Mouse (Mus musculus): ENCODE measurements at regions not wholly inside any gene's neighbourhood (a gene's known extent, or its start where the extent isn't known, plus 50 kb on each side); places are given as distances from the start of the nearest gene placed in this dataset.
A peak's percentile ranks its signal among the peaks of the same experiment; 100 is the strongest.

DNA sequence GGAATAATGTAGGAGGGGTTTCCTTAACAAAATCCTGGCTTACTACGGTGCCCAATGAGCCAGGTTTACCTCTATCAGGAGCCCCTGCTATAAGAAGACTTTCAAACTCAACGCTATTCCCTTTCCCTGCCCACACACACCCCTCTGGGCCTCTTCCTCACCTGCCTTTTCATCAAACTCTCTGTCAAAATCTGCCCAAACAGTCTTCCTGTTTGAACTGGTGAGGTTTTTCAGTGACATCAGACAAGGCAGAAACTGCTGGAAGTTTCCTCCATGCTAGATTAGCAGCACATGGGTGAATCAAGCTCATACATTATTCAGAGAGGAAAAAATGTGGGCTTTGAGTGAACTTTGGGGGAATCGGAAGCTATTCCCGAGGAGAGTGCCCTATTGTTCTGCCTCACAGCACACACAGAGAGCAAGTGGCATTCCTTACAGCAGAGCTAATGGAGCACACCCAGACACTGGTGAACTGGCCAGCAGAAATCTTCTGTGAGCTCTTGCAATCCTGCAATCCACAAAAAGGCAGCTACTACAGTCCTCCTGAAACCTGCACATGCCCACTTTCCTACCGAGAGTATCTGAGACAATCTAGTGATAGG is 141.8 kb upstream of the Rnd3 start:
- no peak overlapping the region for H3K9ac ChIP-seq (replicated peaks; ENCODE audit: low read depth, low read length)
- H3K36me3 ChIP-seq (ENCODE audit: control insufficient read depth, insufficient read depth, low read length), result no peaks in the 10 kb centered on the region
- no peak overlapping the region for H3K4me3 ChIP-seq (ENCODE audit: low read depth, low read length)
- WGBS, result 42% methylated on average over 5 of the region's 5 CpGs
- H3K4me1 ChIP-seq (ENCODE audit: control insufficient read depth, insufficient read depth, low read length), result no peaks in the 10 kb centered on the region
- no peak overlapping the region for H3K27ac ChIP-seq (ENCODE audit: low read length)
- H3K27me3 ChIP-seq (ENCODE audit: control insufficient read depth, insufficient read depth, low read length), result no peaks in the 10 kb centered on the region
- H3K9me3 ChIP-seq (ENCODE audit: control insufficient read depth, low read depth, low read length), result no peaks in the 10 kb centered on the region
- ATAC-seq (ENCODE audit: insufficient number of reproducible peaks, insufficient read depth, low FRiP score, low read depth), result no peak
- no peak overlapping the region for H3K4me2 ChIP-seq (replicated peaks; ENCODE audit: low read depth, low read length)

GRCm38 (mm10) chr2:51288678-51289077 is 139.8 kb upstream of the Rnd3 start:
- ATAC-seq (ENCODE audit: insufficient number of reproducible peaks, insufficient read depth, low FRiP score, low read depth), result no peak
- 88% methylated on average over 3 of the region's 3 CpGs for WGBS
- Histone ChIP-seq H3K36me3 (ENCODE audit: control insufficient read depth, insufficient read depth, low read length) (no peaks in the 10 kb centered on the region), H3K4me3 (ENCODE audit: low read depth, low read length) (no peak overlapping the region), H3K4me2 (replicated peaks; ENCODE audit: low read depth, low read length) (no peak overlapping the region), H3K27me3 (ENCODE audit: control insufficient read depth, insufficient read depth, low read length) (no peaks in the 10 kb centered on the region), H3K27ac (ENCODE audit: low read length) (no peak overlapping the region), H3K9me3 (ENCODE audit: control insufficient read depth, low read depth, low read length) (no peaks in the 10 kb centered on the region), H3K4me1 (ENCODE audit: control insufficient read depth, insufficient read depth, low read length) (no peaks in the 10 kb centered on the region), H3K9ac (replicated peaks; ENCODE audit: low read depth, low read length) (no peak overlapping the region)

DNA sequence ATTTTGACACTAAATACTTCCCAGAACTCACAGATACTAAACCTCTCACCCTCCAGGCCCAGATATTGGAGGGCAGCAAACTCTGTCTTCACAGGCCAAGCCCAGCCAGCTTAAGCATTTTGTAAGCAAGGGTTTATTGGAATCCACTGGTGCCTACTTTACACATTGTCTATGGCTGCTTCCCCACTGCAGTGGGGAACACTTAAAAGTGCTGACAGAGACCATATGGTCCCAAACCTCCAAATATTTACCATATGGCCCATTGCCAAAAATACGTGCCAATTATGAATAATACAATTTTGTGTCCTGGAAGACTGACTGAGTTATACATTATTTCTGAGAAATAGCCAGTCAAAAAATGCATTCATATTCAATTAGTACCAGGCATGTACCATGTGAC is 136.7 kb upstream of the Rnd3 start:
- no peaks in the 10 kb centered on the region for H3K9me3 ChIP-seq (ENCODE audit: control insufficient read depth, low read depth, low read length)
- H3K36me3 ChIP-seq (ENCODE audit: control insufficient read depth, insufficient read depth, low read length), result no peaks in the 10 kb centered on the region
- no peak overlapping the region for H3K4me3 ChIP-seq (ENCODE audit: low read depth, low read length)
- H3K4me2 ChIP-seq (replicated peaks; ENCODE audit: low read depth, low read length), result no peak overlapping the region
- no peaks in the 10 kb centered on the region for H3K27me3 ChIP-seq (ENCODE audit: control insufficient read depth, insufficient read depth, low read length)
- no peak overlapping the region for H3K27ac ChIP-seq (ENCODE audit: low read length)
- no peak for ATAC-seq (ENCODE audit: insufficient number of reproducible peaks, insufficient read depth, low FRiP score, low read depth)
- no peaks in the 10 kb centered on the region for H3K4me1 ChIP-seq (ENCODE audit: control insufficient read depth, insufficient read depth, low read length)
- WGBS, result 26% methylated on average over 1 of the region's 1 CpGs
- H3K9ac ChIP-seq (replicated peaks; ENCODE audit: low read depth, low read length), result no peak overlapping the region

DNA sequence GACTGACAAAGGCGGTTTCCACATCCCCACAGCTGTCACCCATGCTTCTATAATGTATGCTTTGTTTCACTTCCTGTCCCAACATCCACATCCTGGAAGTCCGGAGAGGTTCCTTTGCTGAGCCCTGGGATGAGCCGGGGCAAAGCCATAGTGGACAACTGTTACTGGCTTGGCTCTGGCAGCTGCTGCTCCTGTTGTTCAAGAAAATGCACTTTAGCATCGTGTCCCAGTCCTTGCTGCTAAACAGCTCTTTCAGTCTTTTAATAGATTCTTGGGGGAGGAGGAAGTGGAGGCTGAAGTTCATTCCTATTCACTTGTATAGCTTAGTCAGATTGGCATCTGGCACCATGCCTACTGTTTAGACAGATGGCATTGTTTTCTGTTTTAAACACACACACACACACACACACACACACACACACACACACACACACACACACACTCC is 135.9 kb upstream of the Rnd3 start:
- 0 out of 2 replicates have a peak, but pooled peaks have one; percentile 49 for ATAC-seq (ENCODE audit: insufficient number of reproducible peaks, insufficient read depth, low FRiP score, low read depth)
- no peaks in the 10 kb centered on the region for H3K36me3 ChIP-seq (ENCODE audit: control insufficient read depth, insufficient read depth, low read length)
- H3K27ac ChIP-seq (ENCODE audit: low read length), result no peak overlapping the region
- no peak overlapping the region for H3K9ac ChIP-seq (replicated peaks; ENCODE audit: low read depth, low read length)
- 50% methylated on average over 4 of the region's 4 CpGs for WGBS
- H3K4me1 ChIP-seq (ENCODE audit: control insufficient read depth, insufficient read depth, low read length), result peaks cover 2% of the 10 kb centered on the region; the same call in 1 of the 2 replicates
- H3K4me2 ChIP-seq (replicated peaks; ENCODE audit: low read depth, low read length), result no peak overlapping the region
- no peaks in the 10 kb centered on the region for H3K27me3 ChIP-seq (ENCODE audit: control insufficient read depth, insufficient read depth, low read length)
- no peaks in the 10 kb centered on the region for H3K9me3 ChIP-seq (ENCODE audit: control insufficient read depth, low read depth, low read length)
- no peak overlapping the region for H3K4me3 ChIP-seq (ENCODE audit: low read depth, low read length)

- H3K27me3 ChIP-seq (ENCODE audit: control insufficient read depth, insufficient read depth, low read length), result no peaks in the 10 kb centered on the region
- peaks cover 3% of the 10 kb centered on the region; the same call in 1 of the 2 replicates for H3K4me1 ChIP-seq (ENCODE audit: control insufficient read depth, insufficient read depth, low read length)
- H3K27ac ChIP-seq (ENCODE audit: low read length), result no peak overlapping the region
- no peak overlapping the region for H3K4me2 ChIP-seq (replicated peaks; ENCODE audit: low read depth, low read length)
- no peak overlapping the region for H3K4me3 ChIP-seq (ENCODE audit: low read depth, low read length)
- WGBS, result 49% methylated on average over 5 of the region's 5 CpGs
- no peak for ATAC-seq (ENCODE audit: insufficient number of reproducible peaks, insufficient read depth, low FRiP score, low read depth)
- no peak overlapping the region for H3K9ac ChIP-seq (replicated peaks; ENCODE audit: low read depth, low read length)
- H3K9me3 ChIP-seq (ENCODE audit: control insufficient read depth, low read depth, low read length), result no peaks in the 10 kb centered on the region
- no peaks in the 10 kb centered on the region for H3K36me3 ChIP-seq (ENCODE audit: control insufficient read depth, insufficient read depth, low read length)
These were observed 130.6 kb upstream of the Rnd3 start for GRCm38 (mm10) chr2:51279396-51280045.

GRCm38 (mm10) chr2:51278824-51279223 is 129.9 kb upstream of the Rnd3 start:
- 40% methylated on average over 1 of the region's 1 CpGs for WGBS
- Histone ChIP-seq H3K4me2 (replicated peaks; ENCODE audit: low read depth, low read length) (no peak overlapping the region), H3K4me3 (ENCODE audit: low read depth, low read length) (no peak overlapping the region), H3K27ac (ENCODE audit: low read length) (no peak overlapping the region), H3K9ac (replicated peaks; ENCODE audit: low read depth, low read length) (no peak overlapping the region), H3K9me3 (ENCODE audit: control insufficient read depth, low read depth, low read length) (no peaks in the 10 kb centered on the region), H3K27me3 (ENCODE audit: control insufficient read depth, insufficient read depth, low read length) (no peaks in the 10 kb centered on the region), H3K36me3 (ENCODE audit: control insufficient read depth, insufficient read depth, low read length) (no peaks in the 10 kb centered on the region), H3K4me1 (ENCODE audit: control insufficient read depth, insufficient read depth, low read length) (peaks cover 3% of the 10 kb centered on the region; the same call in 1 of the 2 replicates)
- no peak for ATAC-seq (ENCODE audit: insufficient number of reproducible peaks, insufficient read depth, low FRiP score, low read depth)

DNA sequence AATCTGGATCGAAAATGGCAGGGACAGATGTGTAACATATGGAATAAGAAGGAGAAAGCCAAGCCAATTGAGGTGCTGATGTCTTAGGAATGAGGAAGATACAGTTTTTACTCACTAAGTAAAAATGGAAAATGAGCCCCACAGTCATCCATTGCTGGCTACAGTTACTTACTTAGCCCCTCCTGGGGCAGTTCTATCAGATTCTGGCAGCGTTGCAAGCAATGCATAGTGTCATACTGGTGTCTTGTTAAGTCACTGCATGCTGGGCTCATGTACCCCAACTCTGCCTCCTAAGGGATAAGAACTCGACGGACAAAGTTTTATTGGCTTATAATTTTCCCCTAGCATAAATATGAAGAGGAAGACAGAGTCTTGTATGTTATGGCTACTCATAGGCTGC is 129.4 kb upstream of the Rnd3 start:
- Histone ChIP-seq H3K27ac (ENCODE audit: low read length) (no peak overlapping the region), H3K36me3 (ENCODE audit: control insufficient read depth, insufficient read depth, low read length) (no peaks in the 10 kb centered on the region), H3K9me3 (ENCODE audit: control insufficient read depth, low read depth, low read length) (no peaks in the 10 kb centered on the region), H3K4me1 (ENCODE audit: control insufficient read depth, insufficient read depth, low read length) (peaks cover 3% of the 10 kb centered on the region; the same call in 1 of the 2 replicates), H3K4me2 (replicated peaks; ENCODE audit: low read depth, low read length) (no peak overlapping the region), H3K27me3 (ENCODE audit: control insufficient read depth, insufficient read depth, low read length) (no peaks in the 10 kb centered on the region), H3K9ac (replicated peaks; ENCODE audit: low read depth, low read length) (no peak overlapping the region), H3K4me3 (ENCODE audit: low read depth, low read length) (no peak overlapping the region)
- 80% methylated on average over 4 of the region's 4 CpGs for WGBS
- ATAC-seq (ENCODE audit: insufficient number of reproducible peaks, insufficient read depth, low FRiP score, low read depth), result no peak

DNA sequence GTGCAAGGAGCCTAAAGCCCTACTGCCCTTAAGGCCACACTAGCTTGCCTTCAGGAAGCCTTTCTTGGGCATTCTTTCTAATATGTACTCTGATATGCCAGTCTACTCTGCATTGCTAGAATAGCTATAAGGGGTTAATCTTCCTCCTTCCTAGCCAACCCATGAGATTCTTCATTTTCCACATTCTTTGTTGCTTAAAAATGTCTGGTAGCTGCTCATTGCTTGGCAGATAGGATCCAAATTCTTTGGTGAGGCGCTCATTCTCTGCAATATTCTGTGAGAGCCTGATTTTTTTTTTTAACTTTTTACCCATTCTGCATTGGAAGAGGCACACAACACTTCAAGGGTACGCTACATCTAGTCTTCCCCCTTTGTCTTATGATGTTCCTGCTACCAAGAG is 127.7 kb upstream of the Rnd3 start:
- H3K4me1 ChIP-seq (ENCODE audit: control insufficient read depth, insufficient read depth, low read length), result peaks cover 3% of the 10 kb centered on the region; the same call in 1 of the 2 replicates
- H3K27ac ChIP-seq (ENCODE audit: low read length), result no peak overlapping the region
- WGBS, result 67% methylated on average over 2 of the region's 2 CpGs
- H3K36me3 ChIP-seq (ENCODE audit: control insufficient read depth, insufficient read depth, low read length), result no peaks in the 10 kb centered on the region
- H3K4me2 ChIP-seq (replicated peaks; ENCODE audit: low read depth, low read length), result no peak overlapping the region
- ATAC-seq (ENCODE audit: insufficient number of reproducible peaks, insufficient read depth, low FRiP score, low read depth), result no peak
- H3K9ac ChIP-seq (replicated peaks; ENCODE audit: low read depth, low read length), result no peak overlapping the region
- no peaks in the 10 kb centered on the region for H3K9me3 ChIP-seq (ENCODE audit: control insufficient read depth, low read depth, low read length)
- no peaks in the 10 kb centered on the region for H3K27me3 ChIP-seq (ENCODE audit: control insufficient read depth, insufficient read depth, low read length)
- H3K4me3 ChIP-seq (ENCODE audit: low read depth, low read length), result no peak overlapping the region

GRCm38 (mm10) chr2:51273300-51273699 is 124.4 kb upstream of the Rnd3 start:
- WGBS, result 51% methylated on average over 5 of the region's 5 CpGs
- ATAC-seq (ENCODE audit: insufficient number of reproducible peaks, insufficient read depth, low FRiP score, low read depth), result no peak

More at GRCm38 (mm10) chr2:51273300-51273699, 124.4 kb upstream of the Rnd3 start:
- Histone ChIP-seq H3K36me3 (ENCODE audit: control insufficient read depth, insufficient read depth, low read length) (no peaks in the 10 kb centered on the region), H3K4me1 (ENCODE audit: control insufficient read depth, insufficient read depth, low read length) (no peaks in the 10 kb centered on the region), H3K9me3 (ENCODE audit: control insufficient read depth, low read depth, low read length) (no peaks in the 10 kb centered on the region), H3K27me3 (ENCODE audit: control insufficient read depth, insufficient read depth, low read length) (no peaks in the 10 kb centered on the region), H3K9ac (replicated peaks; ENCODE audit: low read depth, low read length) (no peak overlapping the region), H3K27ac (ENCODE audit: low read length) (no peak overlapping the region), H3K4me2 (replicated peaks; ENCODE audit: low read depth, low read length) (no peak overlapping the region), H3K4me3 (ENCODE audit: low read depth, low read length) (no peak overlapping the region)

All from stomach, embryonic 14.5 days (tissue).